Mouse (Mus musculus) hindbrain, embryonic 12.5 days (tissue): ENCODE data around the gene Sp9. TPM values are rescaled to one million over a fixed set of nuclear protein-coding genes. Genes with fewer than 3 reads are reported as not detected.

Source experiments
- ATAC-seq: fragments of 200-750 bp; cut with Nextera tagmentation; 2 replicates; pipeline ENCODE4 v1.8.0; 2017; ENCODE audit warnings: moderate TSS enrichment; ENCODE audit not compliant: low FRiP score
- H3K27ac ChIP-seq: fragments of 300-500 bp; sonication (generic); 2 replicates; pipeline ENCODE4 v1.5.1; 2016; ENCODE audit warnings: mild to moderate bottlenecking
- H3K27me3 ChIP-seq: fragments of 300-500 bp; sonication (generic); 2 replicates; pipeline ENCODE4 v1.6.1; 2016; ENCODE audit warnings: mild to moderate bottlenecking
- H3K36me3 ChIP-seq: fragments of 300-500 bp; sonication (generic); 2 replicates; pipeline ENCODE4 v1.6.1; 2016; ENCODE audit warnings: mild to moderate bottlenecking
- H3K4me1 ChIP-seq: fragments of 300-500 bp; sonication (generic); 2 replicates; pipeline ENCODE4 v1.6.1; 2016
- H3K4me2 ChIP-seq: fragments of 300-500 bp; sonication (generic); replicated peaks from 2 replicates; pipeline ENCODE4 v1.6.1; 2016; ENCODE audit warnings: mild to moderate bottlenecking
- H3K4me3 ChIP-seq: fragments of 300-500 bp; sonication (generic); 2 replicates; pipeline ENCODE4 v1.5.1; 2016; ENCODE audit warnings: mild to moderate bottlenecking
- H3K9ac ChIP-seq: fragments of 300-500 bp; sonication (generic); 2 replicates; pipeline ENCODE4 v1.6.1; 2016; ENCODE audit warnings: mild to moderate bottlenecking, moderate library complexity
- H3K9me3 ChIP-seq: fragments of 300-500 bp; sonication (generic); replicated peaks from 2 replicates; pipeline ENCODE4 v1.6.1; 2016; ENCODE audit warnings: mild to moderate bottlenecking
- WGBS: fragments of 180-500 bp; shearing (Covaris S2); methylation state at CpG from one replicate; pipeline ENCODE4 v1.1.7; 2016; 5-methylcytosine and 5-hydroxymethylcytosine counted together
- polyA plus RNA-seq: library from polyadenylated mRNA; unstranded; fragments of >200 nt; fragmentation: Nextera tagmentation; extraction: Ambion mirVana; gene quantifications from 2 replicates; pipeline ENCODE4 v1.2.1, GENCODE M21; 2016

Sp9 gene
- polyA plus RNA-seq, 1 experiment from 2014 or later, result 2.1 TPM

DNA sequence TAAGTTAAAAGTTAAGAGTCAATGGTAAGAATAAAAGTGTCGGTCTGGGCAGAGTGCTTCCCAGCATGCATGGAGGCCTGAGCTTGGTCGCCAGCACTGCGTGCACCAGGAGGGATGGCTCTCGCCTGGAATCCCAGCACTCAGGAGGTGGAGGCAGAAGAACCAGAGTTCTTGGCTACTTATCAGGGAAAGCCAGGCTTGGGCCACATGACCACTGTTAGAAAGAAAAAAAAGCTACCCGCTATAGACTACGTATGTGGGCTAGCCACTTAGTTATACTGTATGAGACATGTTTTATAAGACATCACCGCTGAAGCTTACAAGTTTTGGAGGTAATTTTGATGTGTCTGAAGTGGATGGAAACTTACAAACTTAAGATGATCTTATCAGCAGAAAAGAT lies 26.4 kb downstream of the Sp9 start:
- H3K27ac ChIP-seq, result no peak overlapping the region
- no peak overlapping the region for H3K9ac ChIP-seq
- H3K4me3 ChIP-seq, result no peak overlapping the region
- 88% methylated on average over 7 of the region's 7 CpGs for WGBS
- H3K4me2 ChIP-seq, result no peak overlapping the region
- no peaks in the 10 kb centered on the region for H3K4me1 ChIP-seq
- no peaks in the 10 kb centered on the region for H3K9me3 ChIP-seq
- no peaks in the 10 kb centered on the region for H3K27me3 ChIP-seq
- H3K36me3 ChIP-seq, result peaks cover 22% of the 10 kb centered on the region; the same call in 1 of the 2 replicates
- no peak for ATAC-seq

GRCm38 (mm10) chr2:73298841-73299240 lies 27.1 kb downstream of the Sp9 start:
- no peak for ATAC-seq
- H3K27me3 ChIP-seq, result no peaks in the 10 kb centered on the region
- no peak overlapping the region for H3K4me2 ChIP-seq
- WGBS, result 79% methylated on average over 3 of the region's 3 CpGs
- H3K9ac ChIP-seq, result no peak overlapping the region
- no peaks in the 10 kb centered on the region for H3K9me3 ChIP-seq
- no peak overlapping the region for H3K4me3 ChIP-seq
- H3K36me3 ChIP-seq, result peaks cover 25% of the 10 kb centered on the region; the same call in 1 of the 2 replicates
- no peaks in the 10 kb centered on the region for H3K4me1 ChIP-seq
- H3K27ac ChIP-seq, result no peak overlapping the region

DNA sequence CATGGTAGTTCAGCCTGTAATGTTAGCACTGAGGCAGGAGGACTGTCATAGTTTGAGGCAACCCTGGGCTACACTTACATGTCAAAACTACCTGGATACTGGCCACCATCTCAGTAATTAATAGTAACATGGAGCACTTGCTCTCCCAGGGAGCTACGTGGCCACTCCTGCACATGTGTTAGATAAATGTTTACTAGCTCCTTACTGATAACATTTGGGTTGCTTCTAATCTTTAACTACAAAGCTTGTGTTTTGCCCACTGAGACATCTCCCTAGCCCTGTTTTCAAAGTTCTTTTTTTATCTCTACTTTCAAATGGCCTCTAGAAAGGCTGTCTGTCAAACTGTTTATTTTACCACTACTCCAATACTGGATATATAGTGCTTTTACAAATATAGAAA lies 30.3 kb downstream of the Sp9 start:
- H3K36me3 ChIP-seq, result peaks cover 40% of the 10 kb centered on the region
- 89% methylated on average over 1 of the region's 1 CpGs for WGBS
- no peak overlapping the region for H3K27ac ChIP-seq
- no peaks in the 10 kb centered on the region for H3K27me3 ChIP-seq
- ATAC-seq, result no peak
- H3K4me3 ChIP-seq, result no peak overlapping the region
- H3K4me2 ChIP-seq, result no peak overlapping the region
- no peaks in the 10 kb centered on the region for H3K9me3 ChIP-seq
- no peak overlapping the region for H3K9ac ChIP-seq
- no peaks in the 10 kb centered on the region for H3K4me1 ChIP-seq

GRCm38 (mm10) chr2:73302722-73303121 lies 31.0 kb downstream of the Sp9 start:
- Histone ChIP-seq H3K4me2 (no peak overlapping the region), H3K27ac (no peak overlapping the region), H3K9me3 (no peaks in the 10 kb centered on the region), H3K9ac (no peak overlapping the region), H3K4me1 (no peaks in the 10 kb centered on the region), H3K36me3 (peaks cover 46% of the 10 kb centered on the region), H3K4me3 (no peak overlapping the region), H3K27me3 (no peaks in the 10 kb centered on the region)
- 95% methylated on average over 9 of the region's 9 CpGs for WGBS
- ATAC-seq, result no peak

DNA sequence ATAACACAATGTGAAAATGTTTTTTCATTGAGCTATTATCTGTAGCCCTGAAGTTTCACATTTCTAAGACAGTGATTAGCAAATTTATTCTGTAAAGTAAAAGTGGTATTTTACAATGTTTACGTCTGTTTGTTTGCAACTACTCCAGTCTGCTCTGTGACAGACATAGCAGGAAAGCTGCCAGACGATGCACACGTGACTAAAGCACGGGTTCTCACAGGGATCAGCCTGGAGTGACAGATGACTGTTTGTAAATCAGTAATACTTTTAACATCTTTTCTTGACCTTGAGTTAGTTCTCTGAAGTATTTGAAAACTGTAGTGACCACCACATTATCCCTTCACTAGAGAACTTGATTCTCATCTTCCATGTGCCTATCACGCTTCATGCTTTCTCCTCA lies 32.8 kb downstream of the Sp9 start:
- 94% methylated on average over 5 of the region's 5 CpGs for WGBS
- H3K9ac ChIP-seq, result no peak overlapping the region
- no peak overlapping the region for H3K4me3 ChIP-seq
- H3K9me3 ChIP-seq, result no peaks in the 10 kb centered on the region
- no peak overlapping the region for H3K4me2 ChIP-seq
- H3K27ac ChIP-seq, result no peak overlapping the region
- H3K27me3 ChIP-seq, result no peaks in the 10 kb centered on the region
- H3K36me3 ChIP-seq, result peaks cover 57% of the 10 kb centered on the region
- H3K4me1 ChIP-seq, result no peaks in the 10 kb centered on the region
- ATAC-seq, result no peak

GRCm38 (mm10) chr2:73306006-73306405 lies 34.3 kb downstream of the Sp9 start:
- Histone ChIP-seq H3K27ac (no peak overlapping the region), H3K4me1 (no peaks in the 10 kb centered on the region; the same call in 1 of the 2 replicates), H3K9ac (no peak overlapping the region), H3K27me3 (no peaks in the 10 kb centered on the region), H3K36me3 (peaks cover 52% of the 10 kb centered on the region), H3K4me2 (no peak overlapping the region), H3K4me3 (no peak overlapping the region), H3K9me3 (no peaks in the 10 kb centered on the region)
- 89% methylated on average over 7 of the region's 7 CpGs for whole genome bisulfite sequencing
- no peak for ATAC-seq

GRCm38 (mm10) chr2:73312152-73313116 lies 40.7 kb downstream of the Sp9 start, which contains the start of the genes Scrn3 and Cir1:
Scrn3 (plus strand) TSS chr2:73312601.
Cir1 (minus strand) TSS chr2:73312701.
- peak; percentile 94 for ATAC-seq
- H3K9me3 ChIP-seq, result no peaks in the 10 kb centered on the region
- H3K9ac ChIP-seq, result peak within 1 kb of the TSS; percentile 74
- peaks cover 14% of the 10 kb centered on the region for H3K36me3 ChIP-seq
- WGBS, result under 1% methylated on average over 64 of the region's 64 CpGs
- peak within 1 kb of the TSS; percentile 85 for H3K4me2 ChIP-seq
- H3K4me1 ChIP-seq, result peaks cover 9% of the 10 kb centered on the region
- H3K27me3 ChIP-seq, result no peaks in the 10 kb centered on the region
- H3K27ac ChIP-seq, result peak within 1 kb of the TSS; percentile 72
- peak within 1 kb of the TSS; percentile 87 for H3K4me3 ChIP-seq

DNA sequence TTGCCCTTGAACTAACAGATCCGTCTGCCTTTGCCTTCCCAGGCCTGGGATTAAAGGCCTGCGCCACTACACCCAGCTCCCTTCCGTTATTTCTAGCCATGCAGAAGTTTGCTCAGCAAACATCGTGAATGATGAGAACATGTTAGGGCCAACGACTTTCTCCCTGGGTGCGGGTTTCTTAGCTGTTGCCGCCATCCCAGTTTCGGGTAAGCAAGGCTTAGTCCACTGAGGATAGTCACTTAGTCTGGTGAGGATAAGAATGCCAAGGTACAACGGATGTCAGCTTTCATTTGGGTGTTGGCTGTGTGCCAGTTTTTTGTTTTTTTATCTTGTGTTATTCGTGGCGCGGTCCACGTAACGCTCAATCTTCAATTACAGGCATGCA lies 41.4 kb downstream of the Sp9 start:
- peaks cover 11% of the 10 kb centered on the region for H3K36me3 ChIP-seq
- peaks cover 9% of the 10 kb centered on the region for H3K4me1 ChIP-seq
- peak; percentile 55 for ATAC-seq
- no peaks in the 10 kb centered on the region for H3K27me3 ChIP-seq
- H3K9me3 ChIP-seq, result no peaks in the 10 kb centered on the region
- 47% methylated on average over 14 of the region's 14 CpGs for WGBS
- peak overlapping the region; percentile 85 for H3K4me2 ChIP-seq
- no peak overlapping the region for H3K27ac ChIP-seq
- peak overlapping the region; percentile 87 for H3K4me3 ChIP-seq
- peak overlapping the region; percentile 47; the same call in 1 of the 2 replicates for H3K9ac ChIP-seq

DNA sequence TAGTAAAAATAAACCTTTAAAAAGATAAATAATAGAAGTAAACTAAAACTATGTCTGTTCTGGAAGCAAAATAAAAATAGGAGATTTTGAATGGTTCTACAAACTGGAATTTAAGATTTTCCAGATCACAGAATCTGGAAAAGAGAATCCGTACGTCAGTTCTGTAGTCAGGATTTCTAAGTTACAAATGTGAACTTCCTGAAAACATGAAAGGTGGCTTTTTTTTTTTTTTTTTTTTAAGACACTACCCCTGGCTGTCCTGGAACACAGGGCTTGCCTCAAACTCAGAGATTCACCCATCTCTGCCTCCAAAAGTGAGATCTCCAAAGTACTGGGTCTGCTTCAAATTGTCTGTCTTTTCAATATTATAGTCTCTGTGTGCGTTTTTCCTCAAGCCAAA lies 42.6 kb downstream of the Sp9 start:
- Histone ChIP-seq H3K4me1 (peaks cover 9% of the 10 kb centered on the region), H3K27ac (no peak overlapping the region), H3K36me3 (0 out of 2 replicates have a peak, but pooled peaks cover 2% of the 10 kb centered on the region), H3K4me3 (no peak overlapping the region), H3K9me3 (no peaks in the 10 kb centered on the region), H3K9ac (no peak overlapping the region), H3K4me2 (no peak overlapping the region), H3K27me3 (no peaks in the 10 kb centered on the region)
- ATAC-seq, result no peak
- WGBS, result 92% methylated on average over 3 of the region's 3 CpGs

DNA sequence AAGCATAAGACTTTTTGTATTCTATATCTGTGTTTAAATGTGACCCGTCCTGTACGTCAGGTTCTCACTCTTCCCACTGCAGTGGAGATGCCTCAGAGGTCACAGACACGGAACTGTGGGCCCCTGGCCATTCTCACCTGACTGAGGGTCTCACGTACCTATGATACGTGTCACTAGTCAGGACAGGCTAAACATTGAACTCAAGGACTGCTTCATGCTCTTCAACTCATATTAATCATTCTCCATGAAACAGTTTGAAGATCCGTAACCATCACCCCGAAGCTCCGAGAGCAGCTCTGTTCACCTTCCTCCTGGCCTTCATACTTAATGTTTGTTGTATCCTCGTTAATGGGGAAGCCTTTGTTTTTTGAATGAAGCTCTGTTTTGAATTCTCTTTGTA lies 45.7 kb downstream of the Sp9 start:
- Histone ChIP-seq H3K9ac (no peak overlapping the region), H3K4me3 (no peak overlapping the region), H3K27me3 (no peaks in the 10 kb centered on the region), H3K27ac (no peak overlapping the region), H3K9me3 (no peaks in the 10 kb centered on the region), H3K36me3 (no peaks in the 10 kb centered on the region), H3K4me2 (no peak overlapping the region), H3K4me1 (no peaks in the 10 kb centered on the region; the same call in 1 of the 2 replicates)
- no peak for ATAC-seq
- 94% methylated on average over 9 of the region's 9 CpGs for WGBS

- Histone ChIP-seq H3K4me1 (no peaks in the 10 kb centered on the region), H3K36me3 (no peaks in the 10 kb centered on the region), H3K9me3 (no peaks in the 10 kb centered on the region), H3K27ac (no peak overlapping the region), H3K9ac (no peak overlapping the region), H3K4me2 (no peak overlapping the region), H3K4me3 (no peak overlapping the region), H3K27me3 (no peaks in the 10 kb centered on the region)
- WGBS, result 91% methylated on average over 5 of the region's 5 CpGs
- no peak for ATAC-seq
Measured at GRCm38 (mm10) chr2:73319218-73319617, 47.5 kb downstream of the Sp9 start.

GRCm38 (mm10) chr2:73322991-73323390 lies 51.3 kb downstream of the Sp9 start:
- no peaks in the 10 kb centered on the region for H3K4me1 ChIP-seq
- WGBS, result 71% methylated on average over 12 of the region's 12 CpGs
- ATAC-seq, result no peak
- no peaks in the 10 kb centered on the region for H3K27me3 ChIP-seq
- no peaks in the 10 kb centered on the region for H3K9me3 ChIP-seq
- H3K27ac ChIP-seq, result no peak overlapping the region
- H3K36me3 ChIP-seq, result no peaks in the 10 kb centered on the region
- H3K4me3 ChIP-seq, result no peak overlapping the region
- no peak overlapping the region for H3K4me2 ChIP-seq
- H3K9ac ChIP-seq, result no peak overlapping the region

GRCm38 (mm10) chr2:73325871-73326270 lies 54.1 kb downstream of the Sp9 start:
- 83% methylated on average over 5 of the region's 5 CpGs for WGBS
- Histone ChIP-seq H3K4me3 (no peak overlapping the region), H3K4me1 (no peaks in the 10 kb centered on the region), H3K4me2 (no peak overlapping the region), H3K27ac (no peak overlapping the region), H3K9me3 (no peaks in the 10 kb centered on the region), H3K36me3 (no peaks in the 10 kb centered on the region), H3K27me3 (no peaks in the 10 kb centered on the region), H3K9ac (no peak overlapping the region)
- no peak for ATAC-seq
